Mouse (Mus musculus) embryonic facial prominence, embryonic 10.5 days (tissue): ENCODE measurements around the gene Chek2. TPM values are rescaled to one million over a fixed set of nuclear protein-coding genes. Genes with fewer than 3 reads are reported as not detected.

ENCODE experiments used
- DNase-seq: peaks from one replicate; pipeline ENCODE4 v3.0.0-alpha.2; 2017; ENCODE audit warnings: low spot score
- H3K27ac ChIP-seq: fragments of 300-500 bp; sonication (generic); replicated peaks from 2 replicates; pipeline ENCODE4 v1.5.1; 2016; ENCODE audit warnings: mild to moderate bottlenecking
- H3K27me3 ChIP-seq: fragments of 300-500 bp; sonication (generic); replicated peaks from 2 replicates; pipeline ENCODE4 v1.6.1; 2016; ENCODE audit warnings: low read depth, mild to moderate bottlenecking; ENCODE audit not compliant: poor library complexity, severe bottlenecking
- H3K36me3 ChIP-seq: fragments of 300-500 bp; sonication (generic); replicated peaks from 2 replicates; pipeline ENCODE4 v1.6.1; 2016; ENCODE audit warnings: mild to moderate bottlenecking, moderate library complexity
- H3K4me1 ChIP-seq: fragments of 300-500 bp; sonication (generic); 2 replicates; pipeline ENCODE4 v1.6.1; 2016
- H3K4me3 ChIP-seq: fragments of 300-500 bp; sonication (generic); 2 replicates; pipeline ENCODE4 v1.5.1; 2016; ENCODE audit warnings: mild to moderate bottlenecking, moderate library complexity
- H3K9me3 ChIP-seq: fragments of 300-500 bp; sonication (generic); 2 replicates; pipeline ENCODE4 v1.6.1; 2016; ENCODE audit warnings: mild to moderate bottlenecking
- WGBS: fragments of 180-500 bp; shearing (Covaris S2); methylation state at CpG from one replicate; pipeline ENCODE4 v1.1.7; 2016; 5-methylcytosine and 5-hydroxymethylcytosine counted together
- polyA plus RNA-seq: library from polyadenylated mRNA; unstranded; fragments of >200 nt; fragmentation: Nextera tagmentation; extraction: Ambion mirVana; gene quantifications from 2 replicates; pipeline ENCODE4 v1.2.1, GENCODE M21; 2016

Chek2 gene
- polyA plus RNA-seq, 1 experiment from 2014 or later: 40.4 TPM

DNA sequence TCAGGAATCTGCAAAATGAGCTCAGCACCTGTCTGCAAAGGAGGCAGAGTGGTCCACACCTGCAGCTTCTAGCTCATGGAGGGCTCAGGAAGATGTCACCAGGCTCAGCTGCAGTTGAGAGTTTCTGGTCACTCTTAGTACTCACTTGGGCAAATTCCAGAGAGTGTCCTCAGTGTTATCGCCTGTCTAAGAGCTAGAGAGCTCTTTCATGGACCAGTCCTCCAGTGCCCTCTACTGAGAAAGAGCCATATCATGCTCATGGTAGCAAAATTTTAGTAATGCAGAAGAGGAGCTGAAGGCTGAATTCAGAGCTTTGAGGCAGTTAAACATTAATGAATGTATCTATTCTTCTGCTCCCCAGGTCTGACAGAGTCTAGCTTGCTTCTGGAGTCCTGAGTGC, 83.6 kb downstream of the Chek2 start:
- DNase-seq: no peak
- 31% methylated on average over 1 of the region's 1 CpGs for WGBS
- Histone ChIP-seq H3K27ac (no peak overlapping the region), H3K27me3 (no peaks in the 10 kb centered on the region), H3K4me3 (no peak overlapping the region), H3K9me3 (no peaks in the 10 kb centered on the region), H3K4me1 (peaks cover 3% of the 10 kb centered on the region; the same call in 1 of the 2 replicates), H3K36me3 (peaks cover under 1% of the 10 kb centered on the region; the same call in 1 of the 2 replicates)

Other genes starting within 250 kb of the Chek2 start
- 89.2 and 95.0 TPM in 2 replicates for gene Noc4l, start 186.6 kb upstream of the Chek2 start, polyA plus RNA-seq
- 33.4 and 34.1 TPM in 2 replicates for gene Ddx51, start 186.5 kb upstream of the Chek2 start, polyA plus RNA-seq
- 57.1 and 67.5 TPM in 2 replicates for gene Ep400, start 69.3 kb upstream of the Chek2 start, polyA plus RNA-seq
- gene Pus1, start 59.3 kb upstream of the Chek2 start, polyA plus RNA-seq: 42.2 and 46.0 TPM in 2 replicates
- gene Ulk1, start 29.9 kb upstream of the Chek2 start, polyA plus RNA-seq: 25.6 and 27.4 TPM in 2 replicates
- 27.2 and 32.3 TPM in 2 replicates for gene Hscb, start 202 bp upstream of the Chek2 start, polyA plus RNA-seq
- gene Ttc28, start 39.8 kb downstream of the Chek2 start, polyA plus RNA-seq: 12.8 and 13.3 TPM in 2 replicates